Mouse (Mus musculus): Measurements from ENCODE around the gene Map3k4. TPM values are rescaled to one million over a fixed set of nuclear protein-coding genes. Genes with fewer than 3 reads are reported as not detected.
"Not testable (repeated sequence)": the region's sequence is repeated elsewhere in the genome, so short reads cannot be mapped to it uniquely, and the experiment has no call there.

Map3k4 gene
- total RNA-seq, 1 experiment = 31.7 TPM

- in situ Hi-C loops (cut with MboI; ENCODE audit: low sequenced_read_pairs in 2 of 2, unreplicated experiment in 2 of 2) = no loop called here
- H3K4me3 ChIP-seq (ENCODE audit: insufficient read depth in 1 of 2, low read depth in 1 of 2, low read length in 2 of 2, poor library complexity in 1 of 2, severe bottlenecking in 1 of 2) = no peak overlapping the region
- H3K4me1 ChIP-seq (ENCODE audit: control insufficient read depth in 2 of 2, insufficient read depth in 2 of 2, low read length in 2 of 2, poor library complexity in 1 of 2) = no peaks in the 10 kb centered on the region
- no peak for DNase-seq (ENCODE audit: low read depth, low spot score)
- H3K36me3 ChIP-seq (ENCODE audit: control insufficient read depth, insufficient read depth, low read length, poor library complexity, severe bottlenecking) = peaks cover 10% of the 10 kb centered on the region; the same call in 1 of the 2 replicates
- H3K9ac ChIP-seq (ENCODE audit: insufficient read depth, low read depth, low read length, poor library complexity, severe bottlenecking) = no peak overlapping the region
- no peak for TF ChIP-seq MAFK (IDR thresholded peaks at IDR 0.05; ENCODE audit: insufficient read depth, low read depth, low read length)
- TF ChIP-seq ZC3H11A (IDR thresholded peaks at IDR 0.05; ENCODE audit: borderline replicate concordance, low read depth, low read length) = no peak
- TF ChIP-seq CHD2 (IDR thresholded peaks at IDR 0.05; ENCODE audit: low read depth, low read length) = no peak
- no peak for TF ChIP-seq HCFC1 (IDR thresholded peaks at IDR 0.05; ENCODE audit: borderline replicate concordance, insufficient read depth, low read length)
- TF ChIP-seq ZNF384 (IDR thresholded peaks at IDR 0.05; ENCODE audit: low read depth, low read length) = no peak
- H3K9me3 ChIP-seq (ENCODE audit: control insufficient read depth, insufficient read depth, low read depth, low read length) = peaks cover 8% of the 10 kb centered on the region
- no peak overlapping the region for H3K27ac ChIP-seq (ENCODE audit: insufficient read depth, low read depth, low read length, poor library complexity, severe bottlenecking)
Observed at GRCm38 (mm10) chr17:12293571-12293970, 25.0 kb downstream of the Map3k4 start.

GRCm38 (mm10) chr17:12292877-12293276 is 25.7 kb downstream of the Map3k4 start:
- DNase-seq (ENCODE audit: low read depth, low spot score) = no peak
- H3K9me3 ChIP-seq (ENCODE audit: control insufficient read depth, insufficient read depth, low read depth, low read length) = peaks cover 12% of the 10 kb centered on the region
- no peak overlapping the region for H3K4me3 ChIP-seq (ENCODE audit: insufficient read depth in 1 of 2, low read depth in 1 of 2, low read length in 2 of 2, poor library complexity in 1 of 2, severe bottlenecking in 1 of 2)
- H3K27ac ChIP-seq (ENCODE audit: insufficient read depth, low read depth, low read length, poor library complexity, severe bottlenecking) = no peak overlapping the region
- in situ Hi-C loops (cut with MboI; ENCODE audit: low sequenced_read_pairs in 2 of 2, unreplicated experiment in 2 of 2) = no loop called here
- no peaks in the 10 kb centered on the region for H3K4me1 ChIP-seq (ENCODE audit: control insufficient read depth in 2 of 2, insufficient read depth in 2 of 2, low read length in 2 of 2, poor library complexity in 1 of 2)
- no peak for TF ChIP-seq ZNF384 (IDR thresholded peaks at IDR 0.05; ENCODE audit: low read depth, low read length)
- no peak for TF ChIP-seq MAFK (IDR thresholded peaks at IDR 0.05; ENCODE audit: insufficient read depth, low read depth, low read length)
- no peak for TF ChIP-seq ZC3H11A (IDR thresholded peaks at IDR 0.05; ENCODE audit: borderline replicate concordance, low read depth, low read length)
- TF ChIP-seq HCFC1 (IDR thresholded peaks at IDR 0.05; ENCODE audit: borderline replicate concordance, insufficient read depth, low read length) = no peak
- no peak for TF ChIP-seq CHD2 (IDR thresholded peaks at IDR 0.05; ENCODE audit: low read depth, low read length)
- peaks cover 11% of the 10 kb centered on the region; the same call in 1 of the 2 replicates for H3K36me3 ChIP-seq (ENCODE audit: control insufficient read depth, insufficient read depth, low read length, poor library complexity, severe bottlenecking)
- no peak overlapping the region for H3K9ac ChIP-seq (ENCODE audit: insufficient read depth, low read depth, low read length, poor library complexity, severe bottlenecking)

GRCm38 (mm10) chr17:12292356-12292755 is 26.2 kb downstream of the Map3k4 start:
- TF ChIP-seq ZNF384 (IDR thresholded peaks at IDR 0.05; ENCODE audit: low read depth, low read length) (no peak), MAFK (IDR thresholded peaks at IDR 0.05; ENCODE audit: insufficient read depth, low read depth, low read length) (no peak), HCFC1 (IDR thresholded peaks at IDR 0.05; ENCODE audit: borderline replicate concordance, insufficient read depth, low read length) (no peak), CHD2 (IDR thresholded peaks at IDR 0.05; ENCODE audit: low read depth, low read length) (no peak), ZC3H11A (IDR thresholded peaks at IDR 0.05; ENCODE audit: borderline replicate concordance, low read depth, low read length) (no peak)
- Histone ChIP-seq H3K27ac (ENCODE audit: insufficient read depth, low read depth, low read length, poor library complexity, severe bottlenecking) (no peak overlapping the region), H3K36me3 (ENCODE audit: control insufficient read depth, insufficient read depth, low read length, poor library complexity, severe bottlenecking) (peaks cover 11% of the 10 kb centered on the region; the same call in 1 of the 2 replicates), H3K9me3 (ENCODE audit: control insufficient read depth, insufficient read depth, low read depth, low read length) (peaks cover 12% of the 10 kb centered on the region), H3K4me3 (ENCODE audit: insufficient read depth in 1 of 2, low read depth in 1 of 2, low read length in 2 of 2, poor library complexity in 1 of 2, severe bottlenecking in 1 of 2) (no peak overlapping the region), H3K9ac (ENCODE audit: insufficient read depth, low read depth, low read length, poor library complexity, severe bottlenecking) (no peak overlapping the region), H3K4me1 (ENCODE audit: control insufficient read depth in 2 of 2, insufficient read depth in 2 of 2, low read length in 2 of 2, poor library complexity in 1 of 2) (no peaks in the 10 kb centered on the region)
- in situ Hi-C loops (cut with MboI; ENCODE audit: low sequenced_read_pairs in 2 of 2, unreplicated experiment in 2 of 2) = no loop called here
- DNase-seq (ENCODE audit: low read depth, low spot score) = no peak

GRCm38 (mm10) chr17:12291151-12291550 is 27.4 kb downstream of the Map3k4 start:
- Histone ChIP-seq H3K27ac (ENCODE audit: insufficient read depth, low read depth, low read length, poor library complexity, severe bottlenecking) (no peak overlapping the region), H3K9me3 (ENCODE audit: control insufficient read depth, insufficient read depth, low read depth, low read length) (peaks cover 12% of the 10 kb centered on the region), H3K36me3 (ENCODE audit: control insufficient read depth, insufficient read depth, low read length, poor library complexity, severe bottlenecking) (peaks cover 11% of the 10 kb centered on the region; the same call in 1 of the 2 replicates), H3K9ac (ENCODE audit: insufficient read depth, low read depth, low read length, poor library complexity, severe bottlenecking) (no peak overlapping the region), H3K4me3 (ENCODE audit: insufficient read depth in 1 of 2, low read depth in 1 of 2, low read length in 2 of 2, poor library complexity in 1 of 2, severe bottlenecking in 1 of 2) (no peak overlapping the region), H3K4me1 (ENCODE audit: control insufficient read depth in 2 of 2, insufficient read depth in 2 of 2, low read length in 2 of 2, poor library complexity in 1 of 2) (no peaks in the 10 kb centered on the region)
- in situ Hi-C loops (cut with MboI; ENCODE audit: low sequenced_read_pairs in 2 of 2, unreplicated experiment in 2 of 2) = no loop called here
- TF ChIP-seq HCFC1 (IDR thresholded peaks at IDR 0.05; ENCODE audit: borderline replicate concordance, insufficient read depth, low read length) (no peak), CHD2 (IDR thresholded peaks at IDR 0.05; ENCODE audit: low read depth, low read length) (no peak)
- DNase-seq (ENCODE audit: low read depth, low spot score) = no peak

GRCm38 (mm10) chr17:12290735-12291134 is 27.9 kb downstream of the Map3k4 start:
- DNase-seq (ENCODE audit: low read depth, low spot score) = no peak
- peaks cover 11% of the 10 kb centered on the region; the same call in 1 of the 2 replicates for H3K36me3 ChIP-seq (ENCODE audit: control insufficient read depth, insufficient read depth, low read length, poor library complexity, severe bottlenecking)

GRCm38 (mm10) chr17:12289836-12290235 is 28.8 kb downstream of the Map3k4 start:
- H3K4me1 ChIP-seq (ENCODE audit: control insufficient read depth in 2 of 2, insufficient read depth in 2 of 2, low read length in 2 of 2, poor library complexity in 1 of 2); H3K9ac ChIP-seq (ENCODE audit: insufficient read depth, low read depth, low read length, poor library complexity, severe bottlenecking); H3K4me3 ChIP-seq (ENCODE audit: insufficient read depth in 1 of 2, low read depth in 1 of 2, low read length in 2 of 2, poor library complexity in 1 of 2, severe bottlenecking in 1 of 2); in situ Hi-C loops (cut with MboI; ENCODE audit: low sequenced_read_pairs in 2 of 2, unreplicated experiment in 2 of 2); H3K27ac ChIP-seq (ENCODE audit: insufficient read depth, low read depth, low read length, poor library complexity, severe bottlenecking); DNase-seq (ENCODE audit: low read depth, low spot score): not testable (repeated sequence)
- Histone ChIP-seq H3K36me3 (ENCODE audit: control insufficient read depth, insufficient read depth, low read length, poor library complexity, severe bottlenecking) (peaks cover 11% of the 10 kb centered on the region; the same call in 1 of the 2 replicates), H3K9me3 (ENCODE audit: control insufficient read depth, insufficient read depth, low read depth, low read length) (peaks cover 12% of the 10 kb centered on the region)

More at GRCm38 (mm10) chr17:12290735-12291134, 27.9 kb downstream of the Map3k4 start:
- in situ Hi-C loops (cut with MboI; ENCODE audit: low sequenced_read_pairs in 2 of 2, unreplicated experiment in 2 of 2) = no loop called here
- peaks cover 12% of the 10 kb centered on the region for H3K9me3 ChIP-seq (ENCODE audit: control insufficient read depth, insufficient read depth, low read depth, low read length)
- no peak overlapping the region for H3K27ac ChIP-seq (ENCODE audit: insufficient read depth, low read depth, low read length, poor library complexity, severe bottlenecking)
- H3K4me3 ChIP-seq (ENCODE audit: insufficient read depth in 1 of 2, low read depth in 1 of 2, low read length in 2 of 2, poor library complexity in 1 of 2, severe bottlenecking in 1 of 2) = no peak overlapping the region
- no peaks in the 10 kb centered on the region for H3K4me1 ChIP-seq (ENCODE audit: control insufficient read depth in 2 of 2, insufficient read depth in 2 of 2, low read length in 2 of 2, poor library complexity in 1 of 2)
- no peak overlapping the region for H3K9ac ChIP-seq (ENCODE audit: insufficient read depth, low read depth, low read length, poor library complexity, severe bottlenecking)
- no peak for TF ChIP-seq ZNF384 (IDR thresholded peaks at IDR 0.05; ENCODE audit: low read depth, low read length)
- no peak for TF ChIP-seq HCFC1 (IDR thresholded peaks at IDR 0.05; ENCODE audit: borderline replicate concordance, insufficient read depth, low read length)
- no peak for TF ChIP-seq MAFK (IDR thresholded peaks at IDR 0.05; ENCODE audit: insufficient read depth, low read depth, low read length)
- no peak for TF ChIP-seq ZC3H11A (IDR thresholded peaks at IDR 0.05; ENCODE audit: borderline replicate concordance, low read depth, low read length)
- TF ChIP-seq CHD2 (IDR thresholded peaks at IDR 0.05; ENCODE audit: low read depth, low read length) = no peak
